Mouse (Mus musculus) limb, embryonic 14.5 days (tissue): ENCODE measurements around the gene Zfp446. TPM values are rescaled to one million over a fixed set of nuclear protein-coding genes. Genes with fewer than 3 reads are reported as not detected.
"Not testable (repeated sequence)": the region's sequence is repeated elsewhere in the genome, so short reads cannot be mapped to it uniquely, and the experiment has no call there.

ENCODE experiments used
- ATAC-seq: fragments of 200-750 bp; cut with Nextera tagmentation; 2 replicates; pipeline ENCODE4 v1.8.0; 2017; ENCODE audit warnings: low read depth, moderate number of reproducible peaks, moderate TSS enrichment; ENCODE audit not compliant: low FRiP score
- DNase-seq: peaks from one replicate; pipeline ENCODE4 v3.0.0-alpha.2; 2015; ENCODE audit warnings: low spot score
- H3K27ac ChIP-seq: fragments of 300-500 bp; sonication (generic); replicated peaks from 2 replicates; pipeline ENCODE4 v1.5.1; 2014; ENCODE audit warnings: low read depth, mild to moderate bottlenecking, low read length, moderate library complexity, mixed read lengths
- H3K27me3 ChIP-seq: fragments of 300-500 bp; sonication (generic); 2 replicates; pipeline ENCODE4 v1.6.1; 2014; ENCODE audit warnings: low read length, mixed read lengths; ENCODE audit not compliant: control insufficient read depth, insufficient read depth
- H3K36me3 ChIP-seq: fragments of 300-500 bp; sonication (generic); 2 replicates; pipeline ENCODE4 v1.6.1; 2014; ENCODE audit warnings: mild to moderate bottlenecking, low read length, moderate library complexity, mixed read lengths; ENCODE audit not compliant: control insufficient read depth, insufficient read depth
- H3K4me1 ChIP-seq: fragments of 300-500 bp; sonication (generic); 2 replicates; pipeline ENCODE4 v1.6.1; 2014; ENCODE audit warnings: antibody characterized with exemption, low read length, mixed read lengths; ENCODE audit not compliant: control insufficient read depth, insufficient read depth
- H3K4me2 ChIP-seq: fragments of 300-500 bp; sonication (generic); replicated peaks from 2 replicates; pipeline ENCODE4 v1.6.1; 2014; ENCODE audit warnings: low read depth, mild to moderate bottlenecking, low read length, moderate library complexity; ENCODE audit not compliant: severe bottlenecking
- H3K4me3 ChIP-seq: fragments of 300-500 bp; sonication (generic); replicated peaks from 2 replicates; pipeline ENCODE4 v1.5.1; 2014; ENCODE audit warnings: low read length
- H3K9ac ChIP-seq: fragments of 300-500 bp; sonication (generic); 2 replicates; pipeline ENCODE4 v1.6.1; 2014; ENCODE audit warnings: mild to moderate bottlenecking, low read depth, low read length, moderate library complexity; ENCODE audit not compliant: severe bottlenecking
- H3K9me3 ChIP-seq: fragments of 300-500 bp; sonication (generic); 2 replicates; pipeline ENCODE4 v1.6.1; 2016; ENCODE audit warnings: low read length; ENCODE audit not compliant: control insufficient read depth
- POLR2A ChIP-seq: fragments of 200-500 bp; IDR thresholded peaks from 2 replicates; pipeline ENCODE4 v1.8.0; 2012; ENCODE audit warnings: inconsistent platforms, mild to moderate bottlenecking, moderate library complexity, borderline replicate concordance; ENCODE audit not compliant: insufficient read depth, insufficient read length; ENCODE audit errors: extremely low read depth
- WGBS: fragments of 180-500 bp; shearing (Covaris S2); extraction: QIAGEN DNeasy Blood & Tissue Kit; methylation state at CpG from one replicate; pipeline ENCODE4 v1.1.7; 2014; 5-methylcytosine and 5-hydroxymethylcytosine counted together
- polyA plus RNA-seq, 2 experiments: library from polyadenylated mRNA; depleted of rRNA in 1 of 2; stranded (reverse) in 1 of 2; unstranded in 1 of 2; fragments of >200 nt; fragmentation: Nextera tagmentation in 1 of 2; extraction: Ambion mirVana in 1 of 2; gene quantifications; 2 replicates each; pipeline versions ENCODE4 v1.2.1 to v1.2.3; 2012 to 2014

Zfp446 gene
- polyA plus RNA-seq (2012; rRNA removed): 10.1 and 12.5 TPM in 2 replicates
- 3.5 and 5.4 TPM in 2 replicates for polyA plus RNA-seq (2014; fragmentation: Nextera tagmentation; extraction: Ambion mirVana)

GRCm38 (mm10) chr7:12977682-12978389 is at the start of gene Zfp446:
Zfp446 (plus strand) TSS chr7:12977848.
- peaks cover 9% of the 10 kb centered on the region; the same call in 1 of the 2 replicates for H3K36me3 ChIP-seq
- H3K4me3 ChIP-seq: peak within 1 kb of the TSS; percentile 60
- H3K4me2 ChIP-seq: peak within 1 kb of the TSS; percentile 64
- peak within 1 kb of the TSS; percentile 59 for H3K9ac ChIP-seq
- peak; percentile 97 for ATAC-seq
- H3K27ac ChIP-seq: peak within 1 kb of the TSS; percentile 95
- H3K4me1 ChIP-seq: peaks cover 7% of the 10 kb centered on the region
- TF ChIP-seq POLR2A: peak; percentile 57; the same call in 1 of the 2 replicates
- no peaks in the 10 kb centered on the region for H3K27me3 ChIP-seq
- peak; percentile 99 for DNase-seq
- WGBS: 0% methylated on average over 47 of the region's 49 CpGs
- H3K9me3 ChIP-seq: no peaks in the 10 kb centered on the region

- Histone ChIP-seq H3K9me3 (no peaks in the 10 kb centered on the region), H3K27me3 (no peaks in the 10 kb centered on the region), H3K4me1 (no peaks in the 10 kb centered on the region), H3K4me2 (no peak overlapping the region), H3K27ac (no peak overlapping the region), H3K4me3 (no peak overlapping the region), H3K9ac (no peak overlapping the region), H3K36me3 (no peaks in the 10 kb centered on the region)
- ATAC-seq (no peak), DNase-seq (no peak)
- 80% methylated on average over 4 of the region's 4 CpGs for WGBS
- no peak for TF ChIP-seq POLR2A
Observed at GRCm38 (mm10) chr7:12933615-12934140, 44.0 kb upstream of the Zfp446 start.

GRCm38 (mm10) chr7:12934808-12935207 is 42.8 kb upstream of the Zfp446 start:
- 70% methylated on average over 3 of the region's 3 CpGs for WGBS
- Histone ChIP-seq H3K9ac (no peak overlapping the region), H3K4me1 (no peaks in the 10 kb centered on the region), H3K9me3 (no peaks in the 10 kb centered on the region), H3K27me3 (no peaks in the 10 kb centered on the region), H3K27ac (no peak overlapping the region), H3K4me3 (no peak overlapping the region), H3K4me2 (no peak overlapping the region), H3K36me3 (no peaks in the 10 kb centered on the region)
- no peak for DNase-seq
- ATAC-seq: no peak
- TF ChIP-seq POLR2A: no peak

DNA sequence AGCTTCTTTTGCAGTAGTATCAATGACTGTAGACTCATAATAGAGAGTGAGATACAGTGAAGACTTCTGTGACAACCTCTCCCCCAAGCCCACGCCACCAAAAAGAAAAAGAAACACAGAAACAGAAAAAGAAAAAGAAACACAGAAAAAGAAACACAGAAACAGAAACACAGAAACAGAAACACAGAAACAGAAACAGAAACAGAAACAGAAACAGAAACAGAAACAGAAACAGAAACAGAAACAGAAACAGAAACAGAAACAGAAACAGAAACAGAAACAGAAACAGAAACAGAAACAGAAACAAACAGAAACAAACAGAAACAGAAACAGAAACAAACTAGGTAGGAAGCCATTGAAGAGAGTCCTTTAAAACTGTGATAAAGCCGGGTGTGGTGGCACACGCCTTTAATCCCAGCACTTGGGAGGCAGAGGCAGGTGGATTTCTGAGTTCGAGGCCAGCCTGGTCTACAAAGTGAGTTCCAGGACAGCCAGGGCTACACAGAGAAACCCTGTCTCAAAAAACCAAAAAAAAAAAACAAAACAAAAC is 40.3 kb upstream of the Zfp446 start:
- not testable (repeated sequence) for H3K9me3 ChIP-seq, H3K9ac ChIP-seq, H3K36me3 ChIP-seq, H3K4me3 ChIP-seq, H3K27ac ChIP-seq, ATAC-seq, H3K4me2 ChIP-seq, H3K27me3 ChIP-seq, DNase-seq, H3K4me1 ChIP-seq
- WGBS: 85% methylated on average over 4 of the region's 4 CpGs

DNA sequence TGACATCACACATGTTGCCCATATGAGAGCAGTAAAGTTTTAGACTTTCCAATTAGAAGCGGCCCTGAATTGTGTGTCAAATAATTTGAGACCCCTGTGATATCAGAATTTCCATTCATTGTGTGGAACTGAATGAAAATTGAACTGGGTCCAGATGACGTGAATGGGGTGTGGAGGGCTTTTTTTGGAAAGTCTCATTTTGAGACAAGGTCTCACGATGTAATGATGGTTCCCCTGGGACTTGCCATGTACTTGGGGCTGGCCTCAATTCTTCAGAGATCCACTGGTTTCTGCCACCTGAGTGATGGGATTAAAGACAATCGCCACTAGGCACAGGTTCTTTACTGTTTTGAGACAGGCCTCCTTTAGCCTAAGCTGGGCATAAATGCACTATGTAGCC is 37.0 kb upstream of the Zfp446 start:
- no peaks in the 10 kb centered on the region for H3K9me3 ChIP-seq

More for the DNA sequence above, 37.0 kb upstream of the Zfp446 start:
- Histone ChIP-seq H3K4me3 (no peak overlapping the region), H3K27ac (no peak overlapping the region), H3K4me2 (no peak overlapping the region), H3K4me1 (no peaks in the 10 kb centered on the region), H3K36me3 (no peaks in the 10 kb centered on the region), H3K27me3 (no peaks in the 10 kb centered on the region), H3K9ac (no peak overlapping the region)
- WGBS: 72% methylated on average over 4 of the region's 4 CpGs
- DNase-seq: no peak
- no peak for ATAC-seq
- no peak for TF ChIP-seq POLR2A
